Mouse (Mus musculus) urinary bladder, adult 18-20 months (tissue): ENCODE measurements around the gene Tle3.

Experiments
- DNase-seq, 2 experiments: peaks; one replicate each; pipeline ENCODE4 v3.0.0; 2022; ENCODE audit warnings: low spot score in 2 of 2, mixed read lengths in 2 of 2

The Tle3 gene

GRCm38 (mm10) chr9:61396474-61396873, 24.3 kb downstream of the Tle3 start:
- DNase-seq: no peak

- DNase-seq: no peak
Measured at GRCm38 (mm10) chr9:61397130-61397529, 25.0 kb downstream of the Tle3 start.

- DNase-seq: no peak
Measured at GRCm38 (mm10) chr9:61398160-61398559, 26.0 kb downstream of the Tle3 start.

- DNase-seq: no peak
Measured at GRCm38 (mm10) chr9:61400132-61400531, 28.0 kb downstream of the Tle3 start.

GRCm38 (mm10) chr9:61401664-61402063, 29.5 kb downstream of the Tle3 start:
- no peak for DNase-seq

GRCm38 (mm10) chr9:61402268-61402667, 30.1 kb downstream of the Tle3 start:
- DNase-seq: no peak

GRCm38 (mm10) chr9:61402716-61403115, 30.6 kb downstream of the Tle3 start:
- no peak for DNase-seq

- DNase-seq: no peak
Measured at GRCm38 (mm10) chr9:61403866-61404614, 31.9 kb downstream of the Tle3 start.

- no peak for DNase-seq
Measured at GRCm38 (mm10) chr9:61404615-61404980, 32.4 kb downstream of the Tle3 start.

GRCm38 (mm10) chr9:61404998-61405621, 32.9 kb downstream of the Tle3 start:
- no peak for DNase-seq

- no peak for DNase-seq
Measured at GRCm38 (mm10) chr9:61406343-61406742, 34.2 kb downstream of the Tle3 start.

GRCm38 (mm10) chr9:61409046-61409445, 36.9 kb downstream of the Tle3 start:
- no peak for DNase-seq

- DNase-seq: no peak
Measured at GRCm38 (mm10) chr9:61413665-61414456, 41.7 kb downstream of the Tle3 start.

GRCm38 (mm10) chr9:61416571-61416970, 44.4 kb downstream of the Tle3 start:
- DNase-seq: no peak

- no peak for DNase-seq
Measured at GRCm38 (mm10) chr9:61421626-61422025, 49.5 kb downstream of the Tle3 start.

- DNase-seq: no peak
Measured at GRCm38 (mm10) chr9:61424245-61424644, 52.1 kb downstream of the Tle3 start.

GRCm38 (mm10) chr9:61426493-61426892, 54.3 kb downstream of the Tle3 start:
- no peak for DNase-seq

- no peak for DNase-seq
Measured at GRCm38 (mm10) chr9:61427051-61427450, 54.9 kb downstream of the Tle3 start.

- no peak for DNase-seq
Measured at GRCm38 (mm10) chr9:61427901-61428300, 55.7 kb downstream of the Tle3 start.

GRCm38 (mm10) chr9:61431830-61432229, 59.7 kb downstream of the Tle3 start:
- DNase-seq: no peak

- no peak for DNase-seq
Measured at GRCm38 (mm10) chr9:61433206-61433605, 61.0 kb downstream of the Tle3 start.

GRCm38 (mm10) chr9:61434062-61434461, 61.9 kb downstream of the Tle3 start:
- no peak for DNase-seq
